Mouse (Mus musculus): Measurements from ENCODE around the gene Utf1.

Utf1 gene

GRCm38 (mm10) chr7:139943674-139944281 lies at the start of gene Utf1:
Gene Utf1 (plus strand): TSS chr7:139943789.
- peak; percentile 23 for DNase-seq (ENCODE audit: low spot score)

DNA sequence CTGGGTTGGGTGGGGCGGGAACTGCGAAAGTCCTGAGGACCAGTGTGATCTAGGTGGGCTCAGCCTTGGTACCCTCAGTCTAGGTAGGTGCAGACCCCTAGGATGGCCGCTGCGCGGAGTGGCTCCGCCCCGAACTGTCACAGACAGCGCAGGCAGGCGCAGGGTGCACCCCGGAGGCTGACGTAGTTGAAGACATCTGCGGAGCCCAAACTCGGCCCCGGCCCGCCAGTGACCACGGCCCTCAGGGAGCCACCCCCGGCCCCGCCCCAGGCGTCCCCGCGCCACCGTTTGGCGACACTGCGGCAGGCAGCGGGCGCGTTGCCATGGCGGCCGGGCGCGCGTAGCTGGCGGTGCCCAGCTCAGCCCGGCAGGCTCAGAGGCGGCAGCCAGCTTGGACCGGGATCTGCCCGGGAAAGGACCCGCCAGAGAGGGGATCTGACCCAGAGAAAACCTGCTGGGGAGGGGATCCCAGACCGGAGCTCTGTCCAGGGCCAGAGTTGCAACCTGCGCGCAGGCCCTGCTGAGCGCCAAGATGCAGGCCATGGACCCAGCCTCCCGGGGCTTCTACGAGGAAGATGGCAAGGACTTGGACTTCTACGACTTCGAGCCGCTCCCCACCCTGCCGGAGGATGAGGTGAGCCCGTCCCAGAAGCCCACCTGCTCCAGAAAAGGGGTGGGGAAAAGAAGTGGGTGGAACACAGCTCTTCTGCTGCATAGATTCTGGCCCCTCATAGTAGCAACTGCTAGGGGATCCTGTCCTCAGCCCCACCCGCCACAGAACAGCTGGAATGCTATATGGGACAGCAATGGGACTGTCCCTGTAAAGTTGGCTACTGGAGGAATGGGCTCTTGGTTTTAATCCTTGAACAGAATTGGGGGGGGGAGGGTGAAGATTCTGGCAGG lies 48.7 kb upstream of the Utf1 start, which contains the start of gene Kndc1:
TSS of gene Kndc1 (plus strand) at position 42 of the 903 bp plus-strand sequence.
- DNase-seq (ENCODE audit: low spot score), result no peak

- DNase-seq (ENCODE audit: low spot score), result no peak
Measured at GRCm38 (mm10) chr7:139896271-139896670, 47.3 kb upstream of the Utf1 start.

DNA sequence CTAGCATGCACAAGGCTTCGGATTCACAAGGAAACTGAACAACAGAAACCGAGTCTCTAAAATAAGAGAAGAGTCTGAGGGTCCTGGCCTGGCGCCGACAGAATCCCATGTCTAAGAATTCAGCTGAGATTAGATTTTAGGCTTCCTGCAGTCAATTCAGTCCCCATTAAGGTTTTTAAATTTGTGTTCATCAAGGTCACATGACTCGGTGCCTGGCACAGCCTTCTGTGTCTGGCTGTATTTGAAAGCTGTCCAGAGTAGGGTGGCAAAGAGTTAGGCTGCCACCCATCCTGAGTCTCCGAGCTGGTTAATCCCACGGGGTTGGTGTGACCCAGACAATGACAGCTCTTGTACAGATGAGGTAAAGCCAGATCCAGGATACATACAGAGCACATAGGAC lies 46.8 kb upstream of the Utf1 start:
- no peak for DNase-seq (ENCODE audit: low spot score)

- no peak for DNase-seq (ENCODE audit: low spot score)
Measured at GRCm38 (mm10) chr7:139898606-139899005, 45.0 kb upstream of the Utf1 start.

- DNase-seq (ENCODE audit: low spot score), result no peak
Measured at GRCm38 (mm10) chr7:139899505-139899904, 44.1 kb upstream of the Utf1 start.

DNA sequence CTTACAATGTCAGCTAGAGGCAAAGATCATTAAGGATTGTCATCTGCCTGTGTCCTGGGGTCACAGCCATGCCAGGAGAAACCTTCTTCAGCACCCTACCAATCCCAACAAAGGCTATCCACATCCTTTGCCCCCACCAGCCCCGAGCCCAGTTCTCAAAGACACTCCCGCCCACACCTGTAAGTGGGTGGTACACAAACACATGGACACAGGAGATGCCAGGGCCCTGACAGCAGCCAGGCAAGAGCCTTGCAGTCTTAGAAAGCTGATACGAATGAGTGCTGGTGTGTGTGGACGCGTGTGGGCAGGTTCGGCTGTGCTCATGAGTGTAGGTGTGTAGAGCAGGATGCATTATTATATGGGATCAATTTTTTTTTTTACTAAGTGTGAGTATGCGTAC lies 43.1 kb upstream of the Utf1 start:
- DNase-seq (ENCODE audit: low spot score), result no peak

- no peak for DNase-seq (ENCODE audit: low spot score)
Measured at GRCm38 (mm10) chr7:139900896-139901295, 42.7 kb upstream of the Utf1 start.

- DNase-seq (ENCODE audit: low spot score), result no peak
Measured at GRCm38 (mm10) chr7:139901981-139902380, 41.6 kb upstream of the Utf1 start.

GRCm38 (mm10) chr7:139905261-139905660 lies 38.3 kb upstream of the Utf1 start:
- no peak for DNase-seq (ENCODE audit: low spot score)

- DNase-seq (ENCODE audit: low spot score), result peak; percentile 47
Measured at GRCm38 (mm10) chr7:139905661-139906060, 37.9 kb upstream of the Utf1 start.

DNA sequence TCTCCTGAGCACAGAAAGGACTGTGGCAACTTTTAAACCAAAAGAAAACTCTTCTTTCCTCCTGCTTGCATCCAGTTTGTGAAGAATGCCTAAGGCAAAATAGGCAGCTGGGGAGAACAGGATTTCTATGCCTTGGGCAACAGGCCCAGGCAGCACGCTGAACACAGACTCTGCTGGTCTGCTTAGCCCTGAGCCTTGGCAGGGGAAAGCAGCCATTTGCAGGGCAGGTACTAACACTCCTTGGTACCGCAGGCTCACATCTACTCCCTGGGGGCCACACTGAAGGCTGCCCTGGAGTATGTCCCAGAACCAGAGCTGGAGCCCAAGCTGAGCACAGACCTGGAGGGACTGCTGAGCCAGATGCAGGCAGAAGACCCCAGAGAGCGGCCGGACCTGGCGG lies 35.4 kb upstream of the Utf1 start:
- DNase-seq (ENCODE audit: low spot score), result no peak

- no peak for DNase-seq (ENCODE audit: low spot score)
Measured at GRCm38 (mm10) chr7:139909469-139909868, 34.1 kb upstream of the Utf1 start.

DNA sequence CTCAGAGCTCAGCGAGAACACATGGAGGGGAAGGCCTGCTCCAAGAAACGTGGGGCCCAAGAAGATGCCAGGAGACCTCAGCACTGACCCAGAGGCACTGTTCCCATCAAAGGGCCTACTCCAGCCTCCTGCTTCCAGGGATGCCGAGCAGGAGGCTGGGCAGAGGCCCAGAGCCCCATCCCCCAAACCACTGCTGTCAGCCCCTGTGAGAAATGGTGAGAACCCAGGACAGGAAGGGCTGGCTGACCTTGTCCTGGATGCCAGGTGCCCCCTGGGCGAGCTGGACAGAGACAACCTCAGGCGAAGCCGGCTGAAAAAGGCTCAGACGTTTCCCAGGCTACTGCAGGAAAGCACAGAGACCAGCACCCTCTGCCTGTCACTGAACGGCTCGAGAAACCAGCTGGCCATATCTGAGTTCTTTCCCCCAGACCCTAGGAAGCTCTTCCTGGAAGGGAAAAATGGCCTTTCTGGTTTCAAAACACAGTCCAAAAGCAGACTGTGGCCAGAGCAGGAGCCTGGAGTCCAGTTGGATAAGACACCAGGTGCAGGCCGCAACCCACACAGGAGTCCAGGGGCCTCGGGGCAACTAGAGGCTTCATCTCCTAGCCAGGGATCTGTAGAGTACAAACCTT lies 33.3 kb upstream of the Utf1 start:
- DNase-seq (ENCODE audit: low spot score), result no peak

- DNase-seq (ENCODE audit: low spot score), result no peak
Measured at GRCm38 (mm10) chr7:139914141-139915047, 29.2 kb upstream of the Utf1 start.

GRCm38 (mm10) chr7:139915646-139916257 lies 27.8 kb upstream of the Utf1 start:
- DNase-seq (ENCODE audit: low spot score), result no peak

DNA sequence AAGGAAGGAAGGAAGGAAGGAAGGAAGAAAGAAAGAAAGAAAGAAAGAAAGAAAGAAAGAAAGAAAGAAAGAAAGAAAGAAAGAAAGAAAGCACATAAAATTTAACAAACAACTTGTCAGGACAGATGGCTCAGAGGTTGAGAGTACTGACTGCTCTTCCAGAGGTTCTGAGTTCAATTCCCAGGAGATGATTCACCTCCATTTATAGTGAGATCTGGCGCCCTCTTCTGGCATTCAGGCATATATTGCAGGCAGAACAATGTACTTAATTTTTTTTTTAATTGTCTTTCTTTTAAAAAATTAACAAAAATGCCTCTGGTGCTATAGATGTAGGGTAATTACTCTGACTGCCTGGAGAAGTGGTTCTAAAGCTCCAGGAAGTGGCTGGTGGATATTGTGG lies 27.2 kb upstream of the Utf1 start:
- DNase-seq (ENCODE audit: low spot score), result no peak

DNA sequence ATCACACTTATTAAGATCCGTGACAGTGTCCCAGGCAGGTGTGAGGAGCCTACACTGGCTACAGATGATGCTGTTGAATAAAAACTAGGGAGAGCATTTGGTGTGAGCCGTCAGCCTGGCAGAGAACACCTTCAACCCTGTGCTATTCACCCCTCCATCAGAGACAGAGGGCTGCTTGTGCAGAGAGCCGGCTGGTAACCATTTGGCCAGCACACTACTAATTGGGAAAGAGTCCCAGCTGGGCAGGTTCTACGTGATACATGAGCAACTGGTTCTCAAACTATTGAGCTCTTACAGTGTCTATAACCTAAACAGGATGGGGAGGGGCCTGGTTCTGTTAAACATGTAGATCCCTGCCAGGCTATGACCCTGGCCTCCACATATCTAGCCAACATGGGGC lies 25.3 kb upstream of the Utf1 start:
- DNase-seq (ENCODE audit: low spot score), result no peak

- peak; percentile 19 for DNase-seq (ENCODE audit: low spot score)
Measured at GRCm38 (mm10) chr7:139930732-139931131, 12.9 kb upstream of the Utf1 start.

GRCm38 (mm10) chr7:139936705-139937104 lies 6.9 kb upstream of the Utf1 start:
- DNase-seq (ENCODE audit: low spot score), result no peak

DNA sequence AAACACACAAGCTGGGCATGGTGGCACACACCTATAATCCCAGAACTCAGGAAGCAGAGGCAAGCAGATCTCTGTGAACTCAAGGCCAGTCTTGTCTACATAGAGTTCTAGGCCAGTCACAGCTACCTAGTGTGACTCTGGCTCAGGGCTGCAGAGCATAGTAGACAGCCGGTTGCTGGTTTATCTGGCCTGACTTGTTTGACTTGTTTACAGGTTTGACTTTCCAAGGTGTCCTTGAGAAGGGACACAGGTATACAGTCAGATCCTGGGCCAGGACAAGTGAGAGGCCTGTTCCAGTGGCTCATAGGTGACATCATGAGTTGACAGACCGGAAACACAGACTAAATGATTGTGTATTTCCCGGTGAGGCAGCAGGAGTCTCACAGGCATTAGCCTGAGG lies 6.5 kb upstream of the Utf1 start:
- no peak for DNase-seq (ENCODE audit: low spot score)

Measured in T-cell, adult 2 months (primary cell).